In the genomic region with DNA sequence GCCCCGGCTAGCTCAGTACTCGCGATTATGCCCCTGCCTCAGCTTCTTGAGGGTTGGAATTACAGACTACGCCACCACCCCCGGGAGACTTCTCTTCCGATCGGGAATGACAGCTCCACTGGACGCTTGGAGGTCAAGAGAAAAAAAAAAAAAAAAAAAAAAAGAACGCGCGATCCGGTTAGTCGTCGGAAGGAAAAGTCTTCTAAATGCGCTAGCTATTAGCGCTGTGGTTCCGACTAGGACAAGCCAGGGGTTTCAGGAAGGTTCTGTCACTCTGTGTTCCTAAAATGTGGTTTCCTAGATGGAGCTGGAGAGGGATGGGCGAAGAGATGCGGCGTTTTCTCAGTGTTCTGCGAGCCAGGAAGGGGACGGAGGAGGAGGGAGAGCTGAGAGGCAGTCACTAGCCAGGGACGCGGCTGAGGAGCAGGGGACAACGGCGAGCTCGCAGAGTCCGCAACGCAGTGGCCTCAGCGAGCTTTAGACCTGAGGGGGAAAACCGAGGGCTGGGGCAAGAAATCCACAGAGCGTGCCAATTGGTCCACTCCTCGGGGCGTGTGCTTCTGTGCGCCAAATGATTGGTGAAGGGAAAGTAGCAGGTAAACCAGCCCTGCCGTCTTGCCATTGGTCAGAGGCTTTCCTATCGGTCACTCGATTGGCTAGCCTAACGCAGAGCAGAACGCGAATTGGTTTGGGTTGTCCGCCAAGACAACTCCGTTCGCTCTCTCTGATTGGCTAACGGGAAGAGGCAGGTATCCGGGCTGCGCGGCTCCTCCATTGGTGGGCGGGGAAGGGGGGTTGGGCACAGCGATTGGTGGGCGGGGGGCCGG, we compare ENCODE assay signal across 8 mouse cellular contexts. TPM values are rescaled to one million over a fixed set of nuclear protein-coding genes. Genes with fewer than 3 reads are reported as not detected.
DNase-seq lines count a peak whose midpoint lies in the region; ATAC-seq and TF ChIP-seq lines count a peak whose summit lies in the region.

A gene (plus strand): TSS at position 822 of the 827 bp plus-strand sequence.

- DNase-seq in Muller cell, postnatal 12 days (ENCODE audit: inconsistent ontology term), result peak; percentile 100
- DNase-seq in cerebellum, adult 9-10 months, result peak; percentile 99
- DNase-seq in hindbrain, embryonic 10.5 days (ENCODE audit: low spot score), result peak; percentile 99
- peak; percentile 99 for DNase-seq in layer of hippocampus, adult 9-11 months
- DNase-seq in lung, postnatal 0 days (ENCODE audit: low spot score), result peak; percentile 99
- peak; percentile 88 for DNase-seq in ovary, postnatal 14 days (ENCODE audit: low spot score)
- peak; percentile 93 for DNase-seq in thymus, postnatal 14 days

- H3K4me3 ChIP-seq in hindbrain, embryonic 10.5 days, result peak within 1 kb of the TSS; percentile 75
- H3K4me3 ChIP-seq in lung, postnatal 0 days (ENCODE audit: low read depth, low read length), result peak within 1 kb of the TSS; percentile 94

- H3K4me1 ChIP-seq in hindbrain, embryonic 10.5 days (replicated peaks), result peaks cover 27% of the 10 kb centered on the region
- peaks cover 12% of the 10 kb centered on the region; the same call in 1 of the 2 replicates for H3K4me1 ChIP-seq in lung, postnatal 0 days (ENCODE audit: insufficient read depth, low read depth, low read length)

- H3K36me3 ChIP-seq in hindbrain, embryonic 10.5 days, result no peaks in the 10 kb centered on the region
- no peaks in the 10 kb centered on the region for H3K36me3 ChIP-seq in lung, postnatal 0 days (ENCODE audit: insufficient read depth, low read length)

- H3K9ac ChIP-seq in lung, postnatal 0 days (replicated peaks; ENCODE audit: low read depth), result peak within 1 kb of the TSS; percentile 70

- H3K9me3 ChIP-seq in hindbrain, embryonic 10.5 days, result no peaks in the 10 kb centered on the region
- H3K9me3 ChIP-seq in lung, postnatal 0 days (ENCODE audit: low read length), result no peaks in the 10 kb centered on the region

- under 1% methylated on average over 52 of the region's 52 CpGs for WGBS in hindbrain, embryonic 10.5 days
- WGBS in lung, postnatal 0 days, result 2% methylated on average over 52 of the region's 52 CpGs

- peak; percentile 90 for ATAC-seq in frontal cortex, adult (ENCODE audit: low TSS enrichment)
- peak; percentile 97 for ATAC-seq in lung, postnatal 0 days

- peak within 1 kb of the TSS; percentile 83 for H3K27ac ChIP-seq in hindbrain, embryonic 10.5 days
- H3K27ac ChIP-seq in lung, postnatal 0 days (ENCODE audit: low read length), result peak within 1 kb of the TSS; percentile 97

- H3K4me2 ChIP-seq in lung, postnatal 0 days (replicated peaks; ENCODE audit: low read depth, low read length), result peak within 1 kb of the TSS; percentile 82

- H3K27me3 ChIP-seq in hindbrain, embryonic 10.5 days (ENCODE audit: insufficient read depth, poor library complexity, severe bottlenecking), result peaks cover 70% of the 10 kb centered on the region
- no peaks in the 10 kb centered on the region for H3K27me3 ChIP-seq in lung, postnatal 0 days (replicated peaks; ENCODE audit: insufficient read depth, low read length)

- TF ChIP-seq CTCF in lung, postnatal 0 days (IDR thresholded peaks at IDR 0.05), result no peak

- TF ChIP-seq EP300 in lung, postnatal 0 days (IDR thresholded peaks at IDR 0.05), result peak; percentile 94

RNA-seq across cellular contexts. Expression of the gene that starts here (rescaled TPM):
- polyA plus RNA-seq in hindbrain, embryonic 10.5 days (2016; fragmentation: Nextera tagmentation; extraction: Ambion mirVana), result 7.2 and 7.3 TPM in 2 replicates
- polyA plus RNA-seq in lung, postnatal 0 days (2015; fragmentation: Nextera tagmentation; extraction: Ambion mirVana), result 12.7 and 13.4 TPM in 2 replicates

Comparison
In these comparisons a context has a peak if more than half of its experiments do, and no peak if none do; other contexts are left out.
1. Peak in every context shown above with its lines: DNase-seq, ATAC-seq, H3K4me3 ChIP-seq and H3K27ac ChIP-seq.